Mouse (Mus musculus) liver, embryonic 14.5 days (tissue): Measurements from ENCODE around the gene Olfr48. TPM values are rescaled to one million over a fixed set of nuclear protein-coding genes. Genes with fewer than 3 reads are reported as not detected.

Source experiments
- ATAC-seq: fragments of 200-750 bp; cut with Nextera tagmentation; 2 replicates; pipeline ENCODE4 v1.8.0; 2017; ENCODE audit warnings: moderate number of reproducible peaks, mild to moderate bottlenecking, moderate library complexity; ENCODE audit not compliant: insufficient read depth
- DNase-seq, 3 experiments: peaks; one replicate each; pipeline ENCODE4 v3.0.0-alpha.2; 2012 to 2013; ENCODE audit warnings: low read depth in 3 of 3, low spot score in 3 of 3
- H3K27ac ChIP-seq: fragments of 300-500 bp; sonication (generic); 2 replicates; pipeline ENCODE4 v1.5.1; 2014; ENCODE audit warnings: moderate library complexity, mild to moderate bottlenecking, control low read depth, inconsistent platforms
- H3K27me3 ChIP-seq: fragments of 300-500 bp; sonication (generic); 2 replicates; pipeline ENCODE4 v1.6.1; 2014; ENCODE audit warnings: mild to moderate bottlenecking, low read length, moderate library complexity; ENCODE audit not compliant: control insufficient read depth, insufficient read depth
- H3K36me3 ChIP-seq: fragments of 300-500 bp; sonication (generic); replicated peaks from 2 replicates; pipeline ENCODE4 v1.6.1; 2014; ENCODE audit warnings: low read depth; ENCODE audit not compliant: control insufficient read depth, insufficient read depth
- H3K4me1 ChIP-seq, 2 experiments: fragments of 200-500 bp in 1 of 2; fragments of 300-500 bp in 1 of 2; sonication (generic) in 1 of 2; replicated peaks; 2 replicates each; pipeline ENCODE4 v1.6.1; 2012 to 2014; ENCODE audit warnings: antibody characterized with exemption in 1 of 2, inconsistent platforms in 1 of 2, low read length in 1 of 2; ENCODE audit not compliant: control insufficient read depth in 2 of 2, insufficient read depth in 2 of 2
- H3K4me2 ChIP-seq: fragments of 300-500 bp; sonication (generic); 2 replicates; pipeline ENCODE4 v1.6.1; 2014; ENCODE audit warnings: low read depth, mild to moderate bottlenecking, control low read depth, moderate library complexity
- H3K4me3 ChIP-seq, 2 experiments: fragments of 200-500 bp in 1 of 2; fragments of 300-500 bp in 1 of 2; sonication (generic) in 1 of 2; 2 replicates each; pipeline ENCODE4 v1.5.1; 2012 to 2014; ENCODE audit warnings: low read depth in 2 of 2, low read length in 2 of 2, mild to moderate bottlenecking in 2 of 2, control low read depth in 1 of 2, inconsistent platforms in 1 of 2, moderate library complexity in 1 of 2; ENCODE audit not compliant: insufficient read depth in 1 of 2
- H3K9ac ChIP-seq: fragments of 300-500 bp; sonication (generic); replicated peaks from 2 replicates; pipeline ENCODE4 v1.6.1; 2014; ENCODE audit warnings: mild to moderate bottlenecking, control low read depth, moderate library complexity
- H3K9me3 ChIP-seq: fragments of 300-500 bp; sonication (generic); 2 replicates; pipeline ENCODE4 v1.6.1; 2016; ENCODE audit warnings: low read length, mixed read lengths; ENCODE audit not compliant: control insufficient read depth
- CTCF ChIP-seq: IDR thresholded peaks from 2 replicates; pipeline ENCODE4 v1.5.1; 2016; ENCODE audit warnings: antibody characterized with exemption, low read depth, control low read depth
- EP300 ChIP-seq: IDR thresholded peaks from 2 replicates; pipeline ENCODE4 v1.6.1; 2016; ENCODE audit warnings: antibody characterized with exemption, low read depth
- WGBS: fragments of 180-500 bp; shearing (Covaris S2); extraction: QIAGEN DNeasy Blood & Tissue Kit; methylation state at CpG from one replicate; pipeline ENCODE4 v1.1.7; 2014; ENCODE audit not compliant: insufficient replicate concordance; 5-methylcytosine and 5-hydroxymethylcytosine counted together
- polyA plus RNA-seq, 2 experiments: library from polyadenylated mRNA; depleted of rRNA in 1 of 2; stranded (reverse) in 1 of 2; unstranded in 1 of 2; fragments of >200 nt; fragmentation: Nextera tagmentation in 1 of 2; extraction: Ambion mirVana in 1 of 2; gene quantifications; 2 replicates each; pipeline versions ENCODE4 v1.2.1 to v1.2.3; 2012 to 2014

Olfr48 gene
- polyA plus RNA-seq (2012; rRNA removed), result not detected in 2 replicates
- polyA plus RNA-seq (2014; fragmentation: Nextera tagmentation; extraction: Ambion mirVana), result not detected in 2 replicates

DNA sequence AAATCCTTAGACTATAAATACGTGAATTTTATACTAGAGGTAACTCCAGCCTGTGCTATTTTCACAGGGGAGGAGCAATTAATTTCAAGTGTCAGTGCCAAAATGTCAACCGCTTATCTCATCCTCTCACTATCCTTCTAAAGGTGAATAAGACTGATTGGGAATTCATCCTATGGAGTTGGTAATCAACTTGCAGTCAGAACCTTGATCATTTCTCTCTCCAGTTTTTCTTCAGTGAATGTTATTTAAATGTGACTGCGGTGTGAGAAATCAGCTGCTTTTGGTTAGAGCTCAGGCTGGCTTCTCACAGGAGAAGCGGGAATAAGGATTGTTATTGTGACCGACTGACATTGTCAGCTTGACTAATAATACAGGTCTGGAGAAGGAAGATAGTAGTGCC is at the start of gene Olfr48:
TSS of gene Olfr48 (minus strand) at position 101 of the 400 bp plus-strand sequence.
- no peaks in the 10 kb centered on the region for H3K36me3 ChIP-seq
- H3K27ac ChIP-seq, result no peak within 1 kb of the TSS
- ATAC-seq, result no peak
- no peak within 1 kb of the TSS for H3K4me3 ChIP-seq
- 69% methylated on average over 5 of the region's 5 CpGs for WGBS
- no peak within 1 kb of the TSS for H3K9ac ChIP-seq
- H3K4me1 ChIP-seq, result no peaks in the 10 kb centered on the region
- TF ChIP-seq EP300, result no peak
- no peak for TF ChIP-seq CTCF
- no peak within 1 kb of the TSS for H3K4me2 ChIP-seq
- H3K27me3 ChIP-seq, result no peaks in the 10 kb centered on the region
- no peaks in the 10 kb centered on the region for H3K9me3 ChIP-seq
- DNase-seq, result no peak

DNA sequence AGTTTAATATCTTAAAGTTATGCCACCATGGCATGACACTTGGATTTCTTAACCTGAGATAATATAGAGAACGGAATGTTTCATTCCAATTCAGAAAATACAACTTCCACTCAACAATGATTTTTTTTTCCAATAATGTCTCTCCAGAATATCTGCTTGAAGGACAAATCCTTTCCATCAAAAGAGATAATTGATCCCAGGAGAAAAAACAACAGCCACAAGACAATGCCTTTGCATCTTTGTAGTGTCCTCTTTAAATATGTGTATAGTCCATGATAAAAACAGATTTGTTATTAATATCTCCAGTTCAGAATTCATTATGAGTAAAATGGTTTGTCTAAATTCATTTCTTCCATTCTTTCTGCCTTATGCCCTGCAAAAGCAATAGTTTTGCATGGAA is 30.1 kb upstream of the Olfr48 start, which contains the start of gene Olfr1257:
TSS of gene Olfr1257 (plus strand) at position 301 of the 400 bp plus-strand sequence.
- Histone ChIP-seq H3K4me3 (no peak within 1 kb of the TSS), H3K9ac (no peak within 1 kb of the TSS), H3K36me3 (no peaks in the 10 kb centered on the region), H3K4me2 (no peak within 1 kb of the TSS), H3K27ac (no peak within 1 kb of the TSS), H3K4me1 (no peaks in the 10 kb centered on the region), H3K9me3 (no peaks in the 10 kb centered on the region), H3K27me3 (no peaks in the 10 kb centered on the region)
- TF ChIP-seq EP300 (no peak), CTCF (no peak)
- no peak for DNase-seq
- 65% methylated on average over 1 of the region's 1 CpGs for WGBS
- no peak for ATAC-seq

DNA sequence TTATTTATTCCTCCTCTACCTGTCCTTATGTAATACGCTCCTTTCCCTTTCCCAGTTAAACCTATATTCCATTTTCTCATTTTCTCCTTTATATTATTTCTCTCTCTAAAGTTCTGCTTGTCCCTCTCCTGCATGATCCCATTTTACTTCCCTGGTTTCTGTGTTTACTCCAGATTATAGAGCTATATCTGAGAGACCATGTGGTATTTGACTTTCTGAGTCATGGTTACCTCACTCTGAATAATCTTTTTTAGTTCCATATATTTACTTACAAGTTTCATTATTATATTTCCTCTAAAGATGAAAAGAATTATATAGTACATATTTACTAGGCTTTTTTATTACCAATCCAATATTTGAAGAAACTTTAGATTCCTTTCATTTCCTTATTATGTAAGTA is 1.2 kb upstream of the Olfr48 start:
- WGBS, result 70% methylated on average over 1 of the region's 1 CpGs
- DNase-seq, result no peak
- Histone ChIP-seq H3K27me3 (no peaks in the 10 kb centered on the region), H3K27ac (no peak overlapping the region), H3K4me1 (no peaks in the 10 kb centered on the region), H3K9me3 (no peaks in the 10 kb centered on the region), H3K4me2 (no peak overlapping the region), H3K36me3 (no peaks in the 10 kb centered on the region), H3K9ac (no peak overlapping the region), H3K4me3 (no peak overlapping the region)
- ATAC-seq, result no peak
- no peak for TF ChIP-seq EP300
- no peak for TF ChIP-seq CTCF

DNA sequence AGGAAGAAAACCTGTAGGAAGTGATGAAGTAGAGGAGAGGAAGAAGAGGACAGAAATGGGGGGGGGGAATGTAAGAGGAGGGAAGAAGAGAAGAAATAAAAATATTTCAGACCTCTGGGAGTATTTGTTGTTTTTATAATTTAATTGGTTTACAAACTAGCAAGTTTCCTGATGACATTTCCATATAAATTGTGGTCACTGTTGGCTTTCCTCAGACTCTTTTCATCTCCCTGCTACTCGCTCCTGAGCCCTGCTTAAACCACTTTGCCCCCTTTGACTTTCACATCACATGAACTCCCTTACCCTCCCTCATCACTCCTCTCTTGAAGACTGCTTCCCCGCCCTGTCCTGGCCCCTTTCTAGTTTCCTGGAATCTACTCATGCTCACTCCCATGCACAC is 6.5 kb downstream of the Olfr48 start, which contains the start of gene Olfr1256:
TSS of gene Olfr1256 (minus strand) at position 101 of the 400 bp plus-strand sequence.
- no peak within 1 kb of the TSS for H3K4me2 ChIP-seq
- H3K9me3 ChIP-seq, result no peaks in the 10 kb centered on the region
- no peaks in the 10 kb centered on the region for H3K4me1 ChIP-seq
- no peak for DNase-seq
- no peak for ATAC-seq
- 40% methylated on average over 2 of the region's 2 CpGs for WGBS
- H3K27me3 ChIP-seq, result no peaks in the 10 kb centered on the region
- H3K9ac ChIP-seq, result no peak within 1 kb of the TSS
- no peaks in the 10 kb centered on the region for H3K36me3 ChIP-seq
- H3K27ac ChIP-seq, result no peak within 1 kb of the TSS
- H3K4me3 ChIP-seq, result no peak within 1 kb of the TSS
- no peak for TF ChIP-seq EP300
- no peak for TF ChIP-seq CTCF

DNA sequence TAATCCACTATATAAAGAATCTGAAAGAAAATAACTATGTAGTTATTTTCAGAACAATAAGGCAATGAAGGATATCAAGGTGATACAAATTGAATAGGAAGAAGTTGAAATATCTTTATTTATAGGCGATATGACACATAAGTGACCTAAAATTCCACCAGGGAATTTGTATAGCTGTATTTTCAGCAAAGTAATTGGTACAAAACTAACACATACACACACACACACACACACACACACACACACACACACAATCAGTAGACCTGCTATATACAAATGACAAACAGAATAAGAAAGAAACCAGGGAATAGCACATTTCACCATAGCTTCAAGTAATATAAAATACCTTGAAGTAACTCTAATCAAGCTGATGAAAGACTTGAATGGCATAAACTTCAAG is 27.8 kb downstream of the Olfr48 start:
- no peaks in the 10 kb centered on the region; the same call in 1 of the 2 replicates for H3K9me3 ChIP-seq
- no peak for DNase-seq
- 44% methylated on average over 1 of the region's 1 CpGs for WGBS
- H3K4me1 ChIP-seq, result no peaks in the 10 kb centered on the region
- no peak overlapping the region for H3K27ac ChIP-seq
- H3K9ac ChIP-seq, result no peak overlapping the region
- ATAC-seq, result no peak
- H3K4me2 ChIP-seq, result no peak overlapping the region
- TF ChIP-seq EP300 (no peak), CTCF (no peak)
- H3K36me3 ChIP-seq, result no peaks in the 10 kb centered on the region
- H3K27me3 ChIP-seq, result no peaks in the 10 kb centered on the region
- no peak overlapping the region for H3K4me3 ChIP-seq
